Mouse (Mus musculus): ENCODE results near the gene Susd2. TPM values are rescaled to one million over a fixed set of nuclear protein-coding genes. Genes with fewer than 3 reads are reported as not detected.
A peak's percentile ranks its signal among the peaks of the same experiment; 100 is the strongest.

Gene Susd2
- polyA plus RNA-seq, 1 experiment from 2014 or later: 2.5 TPM

DNA sequence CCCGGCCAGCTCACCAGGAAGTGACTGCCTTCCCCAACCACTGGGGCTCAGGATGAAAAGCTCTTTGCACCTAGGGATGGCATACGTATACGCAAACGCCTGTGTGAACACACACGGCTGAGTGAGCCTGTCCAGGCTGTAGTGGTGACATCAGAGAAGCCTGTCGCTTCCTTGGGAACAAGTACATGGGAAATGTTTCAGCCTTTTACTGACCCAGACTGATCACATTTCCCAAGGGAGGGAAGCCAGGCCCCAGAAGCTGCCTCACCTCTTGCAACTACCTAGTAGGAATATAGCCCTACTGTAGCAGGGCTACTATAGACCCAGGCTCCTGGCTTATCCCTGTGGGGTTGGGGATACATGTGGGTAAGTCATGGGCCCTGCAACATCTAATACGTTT, 51.2 kb downstream of the Susd2 start:
- no peak for DNase-seq
- 82% methylated on average over 7 of the region's 7 CpGs for WGBS

DNA sequence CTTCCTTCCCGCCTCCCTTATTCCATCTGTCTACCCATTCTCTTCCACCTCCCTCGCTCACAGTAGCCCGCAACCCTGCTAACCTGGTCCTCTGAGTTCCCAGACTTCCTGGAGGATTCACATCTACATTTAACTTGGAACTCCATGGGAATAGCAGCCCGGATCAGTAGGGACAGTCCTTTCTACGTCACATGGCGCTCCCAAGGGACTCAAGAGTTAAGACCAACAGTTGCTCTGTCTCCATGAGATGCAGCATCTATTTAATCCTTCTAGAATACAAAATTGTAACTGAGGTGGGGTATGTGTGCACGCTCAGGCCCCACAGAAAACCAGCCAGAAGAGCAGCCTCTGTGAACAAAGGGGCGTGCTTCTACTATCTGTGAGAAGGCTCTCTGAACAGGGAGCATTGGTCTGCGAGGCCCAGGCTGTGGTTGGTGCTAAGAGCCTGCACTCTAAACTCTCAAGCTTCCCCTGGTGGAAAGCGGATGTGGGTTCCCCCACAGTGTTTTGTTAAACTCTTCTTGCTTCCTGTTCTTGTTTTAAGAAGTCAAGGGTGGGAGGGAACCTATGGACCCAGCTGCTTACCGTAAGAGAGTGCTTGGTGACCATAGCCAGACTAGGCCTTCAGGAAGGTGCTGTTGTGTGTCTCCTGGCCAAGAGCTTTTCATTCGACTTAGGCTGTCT, 52.5 kb downstream of the Susd2 start:
- no peak overlapping the region for H3K4me3 ChIP-seq (replicated peaks; ENCODE audit: low read depth, low read length)
- WGBS: 83% methylated on average over 12 of the region's 12 CpGs
- H3K4me1 ChIP-seq (ENCODE audit: control insufficient read depth, insufficient read depth, low read length): no peaks in the 10 kb centered on the region; the same call in 1 of the 2 replicates
- H3K36me3 ChIP-seq (ENCODE audit: control insufficient read depth, insufficient read depth, low read length): no peaks in the 10 kb centered on the region
- no peak for ATAC-seq (ENCODE audit: low FRiP score, low TSS enrichment)
- DNase-seq: no peak
- H3K9ac ChIP-seq (replicated peaks; ENCODE audit: low read length): no peak overlapping the region
- no peak overlapping the region for H3K4me2 ChIP-seq (ENCODE audit: low read length)
- H3K27ac ChIP-seq (replicated peaks; ENCODE audit: low read depth, low read length): no peak overlapping the region
- no peaks in the 10 kb centered on the region for H3K27me3 ChIP-seq (ENCODE audit: control insufficient read depth, insufficient read depth, low read length)
- H3K9me3 ChIP-seq (ENCODE audit: control insufficient read depth, low read length): no peaks in the 10 kb centered on the region

More for the DNA sequence above, 51.2 kb downstream of the Susd2 start:
- H3K4me2 ChIP-seq (ENCODE audit: low read length): no peak overlapping the region
- ATAC-seq (ENCODE audit: low FRiP score, low TSS enrichment): no peak
- no peaks in the 10 kb centered on the region for H3K36me3 ChIP-seq (ENCODE audit: control insufficient read depth, insufficient read depth, low read length)
- no peaks in the 10 kb centered on the region for H3K9me3 ChIP-seq (ENCODE audit: control insufficient read depth, low read length)
- H3K4me1 ChIP-seq (ENCODE audit: control insufficient read depth, insufficient read depth, low read length): no peaks in the 10 kb centered on the region
- H3K4me3 ChIP-seq (replicated peaks; ENCODE audit: low read depth, low read length): no peak overlapping the region
- no peak overlapping the region for H3K9ac ChIP-seq (replicated peaks; ENCODE audit: low read length)
- no peaks in the 10 kb centered on the region for H3K27me3 ChIP-seq (ENCODE audit: control insufficient read depth, insufficient read depth, low read length)
- no peak overlapping the region for H3K27ac ChIP-seq (replicated peaks; ENCODE audit: low read depth, low read length)

DNA sequence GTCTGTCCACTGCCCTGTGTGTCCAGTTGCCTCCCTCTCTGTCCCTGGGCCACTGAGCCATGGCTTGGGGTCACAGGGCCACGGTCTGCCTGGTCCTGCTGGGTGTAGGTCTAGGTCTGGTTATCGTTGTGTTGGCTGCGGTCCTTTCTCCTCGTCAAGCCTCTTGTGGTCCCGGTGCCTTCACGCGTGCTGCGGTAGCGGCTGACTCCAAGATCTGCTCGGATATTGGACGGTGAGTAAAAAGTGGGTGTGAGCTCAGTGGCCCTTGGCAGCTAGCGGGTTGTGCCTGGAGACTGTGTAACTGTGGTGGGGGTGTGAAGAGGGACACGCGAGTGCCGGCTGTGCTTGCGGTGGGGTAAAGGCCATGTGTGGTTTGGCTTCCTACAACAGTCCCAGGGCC, 54.2 kb downstream of the Susd2 start:
- 0 out of 2 replicates have a peak overlapping the region, but pooled peaks have one; percentile 6 for H3K9ac ChIP-seq (replicated peaks; ENCODE audit: low read length)

DNA sequence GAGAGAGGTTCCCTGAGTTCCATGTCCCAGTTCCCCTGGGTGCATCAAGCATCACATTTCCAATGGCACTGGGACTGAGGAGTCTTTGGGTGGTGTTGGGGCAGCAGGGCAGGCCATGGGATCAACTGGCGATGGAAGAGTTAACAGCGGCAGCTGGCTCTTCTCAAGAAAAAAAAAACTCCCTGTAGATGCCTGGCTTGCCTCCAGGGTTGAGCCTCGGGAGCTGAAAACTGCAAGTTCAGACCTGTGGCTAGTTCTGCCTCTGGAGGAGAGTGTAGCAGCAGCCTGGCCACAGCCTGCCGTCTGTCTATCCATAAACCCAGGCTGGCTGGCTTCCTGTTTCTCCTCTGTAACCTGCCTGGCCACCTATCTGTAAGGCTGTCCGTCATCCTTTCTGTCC, 54.7 kb downstream of the Susd2 start, which contains the start of gene Ggt5:
TSS of gene Ggt5 (plus strand) at position 212 of the 400 bp plus-strand sequence.
- 37% methylated on average over 5 of the region's 5 CpGs for WGBS
- Histone ChIP-seq H3K9me3 (ENCODE audit: control insufficient read depth, low read length) (no peaks in the 10 kb centered on the region), H3K9ac (replicated peaks; ENCODE audit: low read length) (0 out of 2 replicates have a peak within 1 kb of the TSS, but pooled peaks have one; percentile 6), H3K4me2 (ENCODE audit: low read length) (no peak within 1 kb of the TSS; the same call in 1 of the 2 replicates), H3K27ac (replicated peaks; ENCODE audit: low read depth, low read length) (no peak within 1 kb of the TSS), H3K36me3 (ENCODE audit: control insufficient read depth, insufficient read depth, low read length) (no peaks in the 10 kb centered on the region), H3K4me3 (replicated peaks; ENCODE audit: low read depth, low read length) (no peak within 1 kb of the TSS), H3K4me1 (ENCODE audit: control insufficient read depth, insufficient read depth, low read length) (no peaks in the 10 kb centered on the region; the same call in 1 of the 2 replicates), H3K27me3 (ENCODE audit: control insufficient read depth, insufficient read depth, low read length) (no peaks in the 10 kb centered on the region)
- ATAC-seq (ENCODE audit: low FRiP score, low TSS enrichment) (no peak), DNase-seq (peak; percentile 47)

More for the DNA sequence above, 54.2 kb downstream of the Susd2 start:
- DNase-seq (no peak), ATAC-seq (ENCODE audit: low FRiP score, low TSS enrichment) (no peak)
- no peaks in the 10 kb centered on the region for H3K27me3 ChIP-seq (ENCODE audit: control insufficient read depth, insufficient read depth, low read length)
- H3K36me3 ChIP-seq (ENCODE audit: control insufficient read depth, insufficient read depth, low read length): no peaks in the 10 kb centered on the region
- no peak overlapping the region for H3K27ac ChIP-seq (replicated peaks; ENCODE audit: low read depth, low read length)
- H3K9me3 ChIP-seq (ENCODE audit: control insufficient read depth, low read length): no peaks in the 10 kb centered on the region
- H3K4me1 ChIP-seq (ENCODE audit: control insufficient read depth, insufficient read depth, low read length): no peaks in the 10 kb centered on the region; the same call in 1 of the 2 replicates
- WGBS: 84% methylated on average over 16 of the region's 16 CpGs
- H3K4me3 ChIP-seq (replicated peaks; ENCODE audit: low read depth, low read length): no peak overlapping the region
- no peak overlapping the region; the same call in 1 of the 2 replicates for H3K4me2 ChIP-seq (ENCODE audit: low read length)

DNA sequence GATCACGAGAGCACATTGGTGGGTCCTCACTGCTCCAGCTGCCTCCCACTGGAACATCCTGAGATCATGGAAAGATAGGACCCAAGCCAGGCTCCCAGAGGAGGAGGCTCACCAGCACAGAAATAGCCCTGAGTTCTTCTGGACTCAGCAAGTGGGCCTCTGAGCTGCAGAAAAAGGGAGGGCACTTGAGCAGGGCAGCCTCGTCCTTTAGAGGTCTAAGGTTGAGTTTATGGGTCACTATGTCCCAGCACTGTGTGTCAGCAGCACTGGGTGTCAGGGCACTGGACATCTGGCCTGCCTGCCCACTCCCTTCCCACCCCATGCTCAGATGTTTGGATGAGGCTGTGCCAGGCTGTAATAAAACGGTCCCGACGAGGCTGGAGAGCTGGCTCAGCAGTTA, 55.5 kb downstream of the Susd2 start:
- H3K27ac ChIP-seq (replicated peaks; ENCODE audit: low read depth, low read length): no peak overlapping the region
- H3K4me3 ChIP-seq (replicated peaks; ENCODE audit: low read depth, low read length): no peak overlapping the region
- ATAC-seq (ENCODE audit: low FRiP score, low TSS enrichment) (no peak), DNase-seq (no peak)
- H3K27me3 ChIP-seq (ENCODE audit: control insufficient read depth, insufficient read depth, low read length): no peaks in the 10 kb centered on the region
- WGBS: 73% methylated on average over 5 of the region's 5 CpGs
- H3K9ac ChIP-seq (replicated peaks; ENCODE audit: low read length): no peak overlapping the region
- no peaks in the 10 kb centered on the region for H3K36me3 ChIP-seq (ENCODE audit: control insufficient read depth, insufficient read depth, low read length)
- no peaks in the 10 kb centered on the region for H3K9me3 ChIP-seq (ENCODE audit: control insufficient read depth, low read length)
- no peak overlapping the region for H3K4me2 ChIP-seq (ENCODE audit: low read length)
- no peaks in the 10 kb centered on the region; the same call in 1 of the 2 replicates for H3K4me1 ChIP-seq (ENCODE audit: control insufficient read depth, insufficient read depth, low read length)

DNA sequence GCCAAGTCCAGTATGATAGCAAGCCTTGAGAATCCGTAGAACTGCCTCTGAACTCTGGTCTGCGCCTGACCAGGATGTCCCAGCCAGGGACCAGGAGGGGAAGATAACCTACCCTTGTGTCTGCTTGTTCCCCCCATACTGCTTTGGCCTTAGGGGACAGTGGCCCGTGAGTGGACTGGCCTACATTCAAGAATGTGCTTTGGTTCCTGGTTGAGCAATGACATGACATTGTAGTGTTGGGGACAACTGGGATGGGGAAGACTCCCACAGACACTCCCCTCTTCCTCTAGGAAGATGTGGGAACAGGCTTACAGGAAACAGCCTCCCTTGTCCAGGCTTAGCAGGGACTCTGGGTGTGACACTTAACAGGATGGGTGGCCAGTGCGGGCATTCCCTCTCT, 56.0 kb downstream of the Susd2 start:
- Histone ChIP-seq H3K27me3 (ENCODE audit: control insufficient read depth, insufficient read depth, low read length) (no peaks in the 10 kb centered on the region), H3K4me3 (replicated peaks; ENCODE audit: low read depth, low read length) (no peak overlapping the region), H3K9ac (replicated peaks; ENCODE audit: low read length) (no peak overlapping the region), H3K36me3 (ENCODE audit: control insufficient read depth, insufficient read depth, low read length) (no peaks in the 10 kb centered on the region), H3K4me1 (ENCODE audit: control insufficient read depth, insufficient read depth, low read length) (no peaks in the 10 kb centered on the region; the same call in 1 of the 2 replicates), H3K9me3 (ENCODE audit: control insufficient read depth, low read length) (no peaks in the 10 kb centered on the region), H3K4me2 (ENCODE audit: low read length) (no peak overlapping the region), H3K27ac (replicated peaks; ENCODE audit: low read depth, low read length) (no peak overlapping the region)
- no peak for DNase-seq
- WGBS: 94% methylated on average over 4 of the region's 4 CpGs
- no peak for ATAC-seq (ENCODE audit: low FRiP score, low TSS enrichment)

Other genes starting within 250 kb of the Susd2 start
- gene Upb1, start 242.9 kb downstream of the Susd2 start, polyA plus RNA-seq (2014; fragmentation: Nextera tagmentation; extraction: Ambion mirVana): 0.11 TPM in 1 of 2 replicates, not detected in the other
- gene Snrpd3, start 126.5 kb downstream of the Susd2 start, polyA plus RNA-seq (2014; fragmentation: Nextera tagmentation; extraction: Ambion mirVana): 126 and 140 TPM in 2 replicates
- gene Gucd1, start 126.0 kb downstream of the Susd2 start, polyA plus RNA-seq (2014; fragmentation: Nextera tagmentation; extraction: Ambion mirVana): 22.4 and 31.5 TPM in 2 replicates
- 30.4 and 32.9 TPM in 2 replicates for gene Lrrc75b, start 83.7 kb downstream of the Susd2 start, polyA plus RNA-seq (2014; fragmentation: Nextera tagmentation; extraction: Ambion mirVana)
- 2.3 and 2.6 TPM in 2 replicates for gene Ggt1, start 82.4 kb downstream of the Susd2 start, polyA plus RNA-seq (2014; fragmentation: Nextera tagmentation; extraction: Ambion mirVana)
- gene Ggt5, start 54.7 kb downstream of the Susd2 start, polyA plus RNA-seq (2014; fragmentation: Nextera tagmentation; extraction: Ambion mirVana): 0.97 and 1.9 TPM in 2 replicates
- 47.2 and 54.5 TPM in 2 replicates for gene Cabin1, start 120.3 kb upstream of the Susd2 start, polyA plus RNA-seq (2014; fragmentation: Nextera tagmentation; extraction: Ambion mirVana)
- 75.9 and 94.5 TPM in 2 replicates for gene Ddt, start 129.4 kb upstream of the Susd2 start, polyA plus RNA-seq (2014; fragmentation: Nextera tagmentation; extraction: Ambion mirVana)
- not detected in 2 replicates for gene Gm20441, start 136.9 kb upstream of the Susd2 start, polyA plus RNA-seq (2014; fragmentation: Nextera tagmentation; extraction: Ambion mirVana)
- gene Gstt3, start 137.4 kb upstream of the Susd2 start, polyA plus RNA-seq (2014; fragmentation: Nextera tagmentation; extraction: Ambion mirVana): 0.23 and 1.1 TPM in 2 replicates
- 9.8 and 12.4 TPM in 2 replicates for gene Gstt1, start 154.6 kb upstream of the Susd2 start, polyA plus RNA-seq (2014; fragmentation: Nextera tagmentation; extraction: Ambion mirVana)
- gene Gstt4, start 178.5 kb upstream of the Susd2 start, polyA plus RNA-seq (2014; fragmentation: Nextera tagmentation; extraction: Ambion mirVana): not detected in 2 replicates
- 3.8 and 4.3 TPM in 2 replicates for gene Gstt2, start 193.4 kb upstream of the Susd2 start, polyA plus RNA-seq (2014; fragmentation: Nextera tagmentation; extraction: Ambion mirVana)
- gene Mif, start 216.2 kb upstream of the Susd2 start, polyA plus RNA-seq (2014; fragmentation: Nextera tagmentation; extraction: Ambion mirVana): 1,381 and 1,864 TPM in 2 replicates
- gene Derl3, start 249.4 kb upstream of the Susd2 start, polyA plus RNA-seq (2014; fragmentation: Nextera tagmentation; extraction: Ambion mirVana): 1.2 TPM in 2 replicates